32 mouse cellular contexts compared by ENCODE assay signal in the genomic region with DNA sequence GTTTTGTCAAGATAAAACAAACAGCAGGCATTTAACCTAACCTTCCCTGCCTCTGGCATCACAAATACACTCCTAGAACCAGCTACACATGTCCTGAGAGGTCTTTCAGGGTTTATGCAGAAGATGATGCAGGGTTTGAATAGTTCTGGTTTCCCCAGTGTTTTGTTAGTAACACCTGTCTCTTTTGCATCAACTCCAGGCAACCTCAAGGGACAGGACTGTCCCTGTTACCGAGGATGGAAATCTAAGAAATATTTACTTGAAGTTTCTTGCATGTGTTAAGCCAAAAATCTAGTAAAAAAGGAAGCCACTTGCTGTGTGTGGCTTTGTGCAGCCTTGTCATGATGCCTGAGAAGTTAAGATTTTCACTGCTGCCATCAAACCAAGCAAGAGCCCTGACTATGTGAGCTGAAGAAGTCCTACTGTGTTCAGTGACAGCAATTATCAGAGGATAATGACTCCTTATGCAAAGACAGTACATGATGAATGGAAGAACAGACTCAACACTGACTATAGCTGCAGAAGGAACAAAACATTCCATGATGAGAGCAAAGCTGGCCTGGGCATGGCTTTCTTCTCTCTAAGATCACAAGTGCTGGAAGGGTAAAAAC.
"Had no signal": no experiment of that assay in that cellular context is flagged by ENCODE, and none has a peak within 500 bp of the region (broad histone marks: within the 10 kb centered on the region; RNA-seq: fewer than 3 reads in every experiment).

No protein-coding gene starts in this region.

- H3K9me3 ChIP-seq: limb, embryonic 10.5 days; limb, embryonic 12.5 days; limb, embryonic 13.5 days; limb, embryonic 15.5 days; liver, embryonic 12.5 days; liver, embryonic 13.5 days; liver, embryonic 15.5 days; lung, embryonic 15.5 days; megakaryocyte, embryonic 14.5 days; midbrain, embryonic 10.5 days; midbrain, embryonic 12.5 days; midbrain, embryonic 13.5 days; midbrain, embryonic 15.5 days; neural tube, embryonic 12.5 days had no signal

- H3K4me3 ChIP-seq: limb, embryonic 10.5 days; limb, embryonic 12.5 days; limb, embryonic 13.5 days; limb, embryonic 15.5 days; liver, embryonic 12.5 days; liver, embryonic 13.5 days; liver, embryonic 15.5 days; lung, embryonic 15.5 days; megakaryocyte, embryonic 14.5 days; midbrain, embryonic 10.5 days; midbrain, embryonic 12.5 days; midbrain, embryonic 13.5 days; midbrain, embryonic 15.5 days; myocyte; neural tube, embryonic 12.5 days had no signal

- H3K4me2 ChIP-seq: limb, embryonic 12.5 days; limb, embryonic 13.5 days; limb, embryonic 15.5 days; liver, embryonic 11.5 days; liver, embryonic 12.5 days; liver, embryonic 13.5 days; liver, embryonic 15.5 days; lung, embryonic 14.5 days; lung, embryonic 15.5 days; midbrain, embryonic 11.5 days; midbrain, embryonic 12.5 days; midbrain, embryonic 13.5 days; midbrain, embryonic 15.5 days; neural tube, embryonic 12.5 days had no signal

- H3K27me3 ChIP-seq: limb, embryonic 12.5 days; limb, embryonic 13.5 days; limb, embryonic 15.5 days; liver, embryonic 12.5 days; liver, embryonic 13.5 days; liver, embryonic 15.5 days; lung, embryonic 15.5 days; megakaryocyte, embryonic 14.5 days; midbrain, embryonic 12.5 days; midbrain, embryonic 13.5 days; midbrain, embryonic 15.5 days; neural tube, embryonic 12.5 days had no signal

- DNase-seq: left cerebral cortex, postnatal 4 days; liver; liver, embryonic 13.5 days; liver, postnatal 0 days; lung, adult 18-20 months; lung, adult 2 months; lung, embryonic 14.5 days; lung, postnatal 10 days; lung, postnatal 14 days; lung, postnatal 36 days; lung, postnatal 4 days; midbrain, embryonic 14.5 days had no signal

- H3K9ac ChIP-seq: limb, embryonic 12.5 days; limb, embryonic 13.5 days; limb, embryonic 15.5 days; liver, embryonic 12.5 days; liver, embryonic 13.5 days; liver, embryonic 14.5 days; liver, embryonic 15.5 days; liver, postnatal 0 days; lung, embryonic 14.5 days; lung, embryonic 15.5 days; midbrain, embryonic 12.5 days; midbrain, embryonic 13.5 days; midbrain, embryonic 15.5 days; neural tube, embryonic 12.5 days had no signal

- H3K4me1 ChIP-seq: limb, embryonic 15.5 days; neural tube, embryonic 12.5 days had no signal

- H3K27ac ChIP-seq: limb, embryonic 10.5 days; limb, embryonic 12.5 days; limb, embryonic 13.5 days; limb, embryonic 15.5 days; liver, embryonic 12.5 days; liver, embryonic 13.5 days; liver, embryonic 14.5 days; liver, embryonic 15.5 days; lung, embryonic 15.5 days; macrophage; midbrain, embryonic 10.5 days; midbrain, embryonic 12.5 days; midbrain, embryonic 13.5 days; midbrain, embryonic 15.5 days; neural tube, embryonic 12.5 days had no signal

- ATAC-seq: liver, embryonic 12.5 days; liver, postnatal 0 days; lung, postnatal 0 days; midbrain, embryonic 13.5 days; midbrain, embryonic 15.5 days; midbrain, embryonic 16.5 days had no signal

- H3K36me3 ChIP-seq: limb, embryonic 10.5 days; limb, embryonic 12.5 days; limb, embryonic 13.5 days; limb, embryonic 15.5 days; liver, embryonic 12.5 days; liver, embryonic 13.5 days; liver, embryonic 15.5 days; lung, embryonic 15.5 days; midbrain, embryonic 10.5 days; midbrain, embryonic 12.5 days; midbrain, embryonic 13.5 days; midbrain, embryonic 15.5 days; neural tube, embryonic 12.5 days had no signal
